Mouse (Mus musculus) forebrain, postnatal 0 days (tissue): ENCODE results near the gene Arl9. TPM values are rescaled to one million over a fixed set of nuclear protein-coding genes. Genes with fewer than 3 reads are reported as not detected.
"Not testable (repeated sequence)": the region's sequence is repeated elsewhere in the genome, so short reads cannot be mapped to it uniquely, and the experiment has no call there.

Source experiments
- ATAC-seq: fragments of 200-750 bp; cut with Nextera tagmentation; 2 replicates; pipeline ENCODE4 v1.8.0; 2017; ENCODE audit warnings: mild to moderate bottlenecking, moderate library complexity
- DNase-seq: peaks from one replicate; pipeline ENCODE4 v3.0.0-alpha.2; 2015
- H3K27ac ChIP-seq: fragments of 300-500 bp; sonication (generic); 2 replicates; pipeline ENCODE4 v1.5.1; 2014; ENCODE audit warnings: low read depth, mild to moderate bottlenecking, antibody characterized with exemption, low read length, moderate library complexity, mixed read lengths
- H3K27me3 ChIP-seq: fragments of 300-500 bp; sonication (generic); 2 replicates; pipeline ENCODE4 v1.6.1; 2014; ENCODE audit warnings: mild to moderate bottlenecking, low read length, mixed read lengths; ENCODE audit not compliant: insufficient read depth
- H3K36me3 ChIP-seq: fragments of 300-500 bp; sonication (generic); 2 replicates; pipeline ENCODE4 v1.6.1; 2014; ENCODE audit warnings: mild to moderate bottlenecking, moderate library complexity; ENCODE audit not compliant: insufficient read depth
- H3K4me1 ChIP-seq: fragments of 300-500 bp; sonication (generic); 2 replicates; pipeline ENCODE4 v1.6.1; 2014; ENCODE audit warnings: antibody characterized with exemption; ENCODE audit not compliant: insufficient read depth
- H3K4me2 ChIP-seq: fragments of 300-500 bp; sonication (generic); 2 replicates; pipeline ENCODE4 v1.6.1; 2014; ENCODE audit warnings: low read depth, mild to moderate bottlenecking, moderate library complexity
- H3K4me3 ChIP-seq: fragments of 300-500 bp; sonication (generic); 2 replicates; pipeline ENCODE4 v1.5.1; 2014; ENCODE audit warnings: low read depth, low read length, mixed read lengths
- H3K9ac ChIP-seq: fragments of 300-500 bp; sonication (generic); 2 replicates; pipeline ENCODE4 v1.6.1; 2014; ENCODE audit warnings: mild to moderate bottlenecking
- H3K9me3 ChIP-seq: fragments of 300-500 bp; sonication (generic); 2 replicates; pipeline ENCODE4 v1.6.1; 2016; ENCODE audit warnings: low read length
- CTCF ChIP-seq: sonication (generic); IDR thresholded peaks from 2 replicates; pipeline ENCODE4 v1.5.1; 2016; ENCODE audit warnings: antibody characterized with exemption, control low read depth, low read depth
- WGBS: fragments of 180-500 bp; shearing (Covaris S2); extraction: QIAGEN DNeasy Blood & Tissue Kit; methylation state at CpG from one replicate; pipeline ENCODE4 v1.1.7; 2014; 5-methylcytosine and 5-hydroxymethylcytosine counted together
- polyA plus RNA-seq: library from polyadenylated mRNA; unstranded; fragments of >200 nt; fragmentation: Nextera tagmentation; extraction: Ambion mirVana; gene quantifications from 2 replicates; pipeline ENCODE4 v1.2.1, GENCODE M21; 2015
- total RNA-seq: library from RNA; depleted of rRNA; stranded (reverse); fragments of >200 nt; gene quantifications from 2 replicates; pipeline ENCODE4 v1.2.3, GENCODE M21; 2014

The Arl9 gene
- total and polyA plus RNA-seq, 2 experiments from 2014 or later, result not detected

GRCm38 (mm10) chr5:76969250-76969649, 34.6 kb upstream of the Arl9 start:
- Histone ChIP-seq H3K4me1 (no peaks in the 10 kb centered on the region; the same call in 1 of the 2 replicates), H3K27me3 (no peaks in the 10 kb centered on the region), H3K9me3 (no peaks in the 10 kb centered on the region), H3K27ac (no peak overlapping the region), H3K4me2 (no peak overlapping the region), H3K36me3 (peaks cover 33% of the 10 kb centered on the region), H3K9ac (no peak overlapping the region), H3K4me3 (no peak overlapping the region)
- ATAC-seq (no peak), DNase-seq (peak; percentile 17)
- 50% methylated on average over 5 of the region's 5 CpGs for WGBS
- TF ChIP-seq CTCF, result no peak

DNA sequence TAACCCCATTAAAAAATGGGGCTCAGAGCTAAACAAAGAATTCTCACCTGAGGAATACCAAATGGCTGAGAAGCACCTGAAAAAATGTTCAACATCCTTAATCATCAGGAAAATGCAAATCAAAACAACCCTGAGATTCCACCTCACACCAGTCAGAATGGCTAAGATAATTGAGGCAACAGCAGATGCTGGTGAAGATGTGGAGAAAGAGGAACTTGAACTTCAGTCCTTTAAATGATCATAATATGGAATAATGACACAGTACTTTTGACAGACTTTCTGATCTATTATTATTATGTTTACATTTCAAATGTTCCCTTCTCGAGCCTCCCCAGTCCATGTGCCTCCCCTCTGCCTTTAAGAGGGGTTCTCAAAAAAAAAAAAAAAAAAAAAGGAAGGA, 32.7 kb upstream of the Arl9 start:
- not testable (repeated sequence) for H3K9me3 ChIP-seq, ATAC-seq, H3K4me2 ChIP-seq, H3K4me3 ChIP-seq, H3K9ac ChIP-seq, H3K27me3 ChIP-seq, H3K27ac ChIP-seq, DNase-seq, H3K4me1 ChIP-seq
- 86% methylated on average over 1 of the region's 1 CpGs for WGBS
- H3K36me3 ChIP-seq, result peaks cover 22% of the 10 kb centered on the region

- Histone ChIP-seq H3K4me2 (peak overlapping the region; percentile 63), H3K4me1 (no peaks in the 10 kb centered on the region; the same call in 1 of the 2 replicates), H3K9ac (peak overlapping the region; percentile 89; the same call in 1 of the 2 replicates), H3K27ac (no peak overlapping the region), H3K36me3 (peaks cover 21% of the 10 kb centered on the region), H3K9me3 (no peaks in the 10 kb centered on the region), H3K27me3 (no peaks in the 10 kb centered on the region), H3K4me3 (no peak overlapping the region; the same call in 1 of the 2 replicates)
- no peak for TF ChIP-seq CTCF
- ATAC-seq (no peak), DNase-seq (no peak)
- WGBS, result 68% methylated on average over 3 of the region's 3 CpGs
Measured at GRCm38 (mm10) chr5:76973488-76973887, 30.4 kb upstream of the Arl9 start.

DNA sequence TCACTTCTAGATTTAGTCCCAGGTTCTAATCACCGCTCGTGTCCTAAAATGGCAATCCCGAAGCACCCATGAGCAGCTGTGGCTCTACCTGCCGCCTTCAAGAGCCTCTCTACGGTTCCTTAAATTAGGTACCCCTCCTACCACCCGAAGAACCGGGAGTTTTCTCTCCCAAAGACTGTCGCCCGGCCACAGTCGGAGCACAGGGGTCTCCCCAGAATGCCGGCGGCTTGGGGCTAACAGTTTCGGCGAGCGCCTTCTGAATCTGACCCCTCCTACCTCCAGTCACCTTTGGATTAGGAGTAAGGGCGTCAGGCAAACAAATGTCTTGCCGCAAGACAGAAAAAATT, 29.7 kb upstream of the Arl9 start:
- Histone ChIP-seq H3K27ac (peak overlapping the region; percentile 52), H3K4me1 (no peaks in the 10 kb centered on the region; the same call in 1 of the 2 replicates), H3K27me3 (no peaks in the 10 kb centered on the region), H3K36me3 (peaks cover 20% of the 10 kb centered on the region), H3K4me2 (peak overlapping the region; percentile 63), H3K9me3 (no peaks in the 10 kb centered on the region), H3K4me3 (peak overlapping the region; percentile 94), H3K9ac (peak overlapping the region; percentile 89)
- peak; percentile 3; the same call in 1 of the 2 replicates for ATAC-seq
- WGBS, result 5% methylated on average over 17 of the region's 17 CpGs
- no peak for TF ChIP-seq CTCF
- DNase-seq, result no peak

DNA sequence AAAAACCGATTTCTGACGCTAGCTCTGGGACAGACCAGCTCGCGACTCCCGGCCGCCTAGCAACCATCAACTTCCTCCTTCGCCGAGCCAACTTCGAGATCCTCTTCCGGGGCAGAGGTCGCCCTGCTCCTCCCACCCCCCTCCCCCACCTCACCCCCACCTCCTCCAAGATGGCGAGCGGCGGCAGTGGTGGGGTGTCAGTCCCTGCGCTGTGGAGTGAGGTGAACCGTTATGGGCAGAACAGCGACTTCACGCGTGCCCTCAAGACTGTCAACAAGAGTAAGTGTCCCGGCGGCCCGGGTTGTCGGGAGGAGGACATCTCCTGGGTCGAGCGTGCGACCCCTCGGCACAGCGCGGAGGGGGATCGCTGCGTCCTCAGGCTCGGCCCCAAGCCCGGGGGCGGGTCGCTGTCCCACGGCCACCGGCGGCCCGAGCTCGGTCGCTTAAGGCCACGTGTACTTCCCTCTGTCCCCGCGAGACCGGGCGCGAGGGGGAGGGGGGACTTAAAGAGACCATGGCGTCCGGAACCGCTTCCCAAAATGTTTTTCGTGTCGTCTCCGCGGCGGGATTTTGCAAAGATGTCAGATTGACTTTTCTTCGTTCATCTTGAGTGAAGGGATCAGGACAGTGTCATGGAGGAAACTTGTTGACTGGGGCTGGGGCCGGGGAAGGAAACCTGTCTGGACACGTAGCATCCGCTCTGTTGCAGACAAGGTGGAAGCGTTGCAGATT, 29.1 kb upstream of the Arl9 start, which contains the start of gene Srp72:
TSS of gene Srp72 (plus strand) at position 130 of the 732 bp plus-strand sequence.
- Histone ChIP-seq H3K4me3 (peak within 1 kb of the TSS; percentile 94), H3K9ac (peak within 1 kb of the TSS; percentile 89), H3K36me3 (peaks cover 25% of the 10 kb centered on the region), H3K4me1 (no peaks in the 10 kb centered on the region; the same call in 1 of the 2 replicates), H3K4me2 (peak within 1 kb of the TSS; percentile 63), H3K27me3 (no peaks in the 10 kb centered on the region), H3K9me3 (no peaks in the 10 kb centered on the region), H3K27ac (peak within 1 kb of the TSS; percentile 94)
- ATAC-seq, result peak; percentile 96
- WGBS, result 1% methylated on average over 60 of the region's 60 CpGs
- TF ChIP-seq CTCF, result no peak
- DNase-seq, result peak; percentile 91

- TF ChIP-seq CTCF, result no peak
- no peak overlapping the region for H3K27ac ChIP-seq
- H3K27me3 ChIP-seq, result no peaks in the 10 kb centered on the region
- H3K36me3 ChIP-seq, result peaks cover 33% of the 10 kb centered on the region
- H3K9ac ChIP-seq, result no peak overlapping the region
- H3K4me1 ChIP-seq, result no peaks in the 10 kb centered on the region; the same call in 1 of the 2 replicates
- 83% methylated on average over 8 of the region's 8 CpGs for WGBS
- no peaks in the 10 kb centered on the region for H3K9me3 ChIP-seq
- peak overlapping the region; percentile 55 for H3K4me2 ChIP-seq
- H3K4me3 ChIP-seq, result peak overlapping the region; percentile 94; the same call in 1 of the 2 replicates
- DNase-seq, result no peak
- ATAC-seq, result no peak
Measured at GRCm38 (mm10) chr5:76975736-76976135, 28.1 kb upstream of the Arl9 start.

DNA sequence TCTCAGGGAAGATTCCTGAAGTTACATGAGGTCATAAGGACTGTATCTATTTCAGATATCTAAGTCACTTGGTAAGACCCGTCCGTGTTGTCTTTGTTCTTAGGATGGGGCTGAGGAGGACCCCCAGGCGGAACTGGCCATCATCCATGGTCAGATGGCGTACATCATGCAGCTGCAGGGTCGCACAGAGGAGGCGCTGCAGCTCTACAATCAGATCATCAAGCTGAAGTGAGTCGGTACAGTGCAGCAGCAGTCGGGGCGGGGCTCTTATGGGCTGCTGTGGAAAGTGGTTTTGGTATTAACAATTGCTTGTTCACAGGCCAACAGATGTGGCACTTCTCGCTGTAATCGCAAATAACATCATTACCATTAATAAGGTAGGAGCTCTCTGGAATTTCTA, 19.8 kb upstream of the Arl9 start:
- no peak overlapping the region for H3K9ac ChIP-seq
- H3K36me3 ChIP-seq, result peaks cover 67% of the 10 kb centered on the region
- TF ChIP-seq CTCF, result no peak
- no peak overlapping the region for H3K4me3 ChIP-seq
- H3K27ac ChIP-seq, result no peak overlapping the region
- no peak overlapping the region for H3K4me2 ChIP-seq
- H3K27me3 ChIP-seq, result no peaks in the 10 kb centered on the region
- DNase-seq, result no peak
- no peaks in the 10 kb centered on the region for H3K4me1 ChIP-seq
- no peak for ATAC-seq
- no peaks in the 10 kb centered on the region for H3K9me3 ChIP-seq
- WGBS, result 93% methylated on average over 11 of the region's 11 CpGs
